Mouse (Mus musculus): ENCODE data around the gene Anapc15-ps. TPM values are rescaled to one million over a fixed set of nuclear protein-coding genes. Genes with fewer than 3 reads are reported as not detected.

Gene Anapc15-ps
- 1 to 10 TPM in 8 of 26 experiments, not detected in 18; 3.1 to 7.0 (median 5.2) TPM for total RNA-seq (2018; cell fraction: chromatin; rRNA removed)
- under 1 TPM in 1 of 26 experiments, not detected in 25; 0.53 TPM for total RNA-seq (2018; cell fraction: cytosol; rRNA removed)
- 1 to 10 TPM in 3 of 26 experiments, not detected in 23; 2.5 to 3.1 (median 2.9) TPM for total RNA-seq (2018; cell fraction: nucleus; rRNA removed)
- polyA plus RNA-seq (2018) = 0.98 TPM in 1 of 3 replicates, not detected in the others

GRCm38 (mm10) chr10:95673351-95673750, at the start of gene Anapc15-ps:
TSS of gene Anapc15-ps (minus strand) at chr10:95673451.
- WGBS (ENCODE audit: missing documents) = 94% methylated on average over 3 of the region's 3 CpGs
- H3K36me3 ChIP-seq (ENCODE audit: inconsistent target) = no peaks in the 10 kb centered on the region
- H3K4me3 ChIP-seq (ENCODE audit: inconsistent target) = no peak within 1 kb of the TSS
- H3K27ac ChIP-seq = no peak within 1 kb of the TSS
- no peaks in the 10 kb centered on the region for H3K79me2 ChIP-seq (ENCODE audit: inconsistent target)

GRCm38 (mm10) chr10:95722203-95722611, 49.0 kb upstream of the Anapc15-ps start:
- Histone ChIP-seq H3K4me3 (ENCODE audit: inconsistent target) (no peak overlapping the region), H3K79me2 (ENCODE audit: inconsistent target) (no peaks in the 10 kb centered on the region), H3K27ac (no peak overlapping the region), H3K36me3 (ENCODE audit: inconsistent target) (no peaks in the 10 kb centered on the region)
- 40% methylated on average over 10 of the region's 10 CpGs for WGBS (ENCODE audit: missing documents)

- Histone ChIP-seq H3K27ac (no peak overlapping the region), H3K36me3 (ENCODE audit: inconsistent target) (no peaks in the 10 kb centered on the region), H3K79me2 (ENCODE audit: inconsistent target) (no peaks in the 10 kb centered on the region), H3K4me3 (ENCODE audit: inconsistent target) (no peak overlapping the region)
- 94% methylated on average over 12 of the region's 12 CpGs for WGBS (ENCODE audit: missing documents)
Observed at GRCm38 (mm10) chr10:95720181-95720798, 47.0 kb upstream of the Anapc15-ps start.

- 95% methylated on average over 6 of the region's 6 CpGs for WGBS (ENCODE audit: missing documents)
- Histone ChIP-seq H3K27ac (no peak overlapping the region), H3K4me3 (ENCODE audit: inconsistent target) (no peak overlapping the region), H3K79me2 (ENCODE audit: inconsistent target) (no peaks in the 10 kb centered on the region), H3K36me3 (ENCODE audit: inconsistent target) (no peaks in the 10 kb centered on the region)
Observed at GRCm38 (mm10) chr10:95719472-95719871, 46.2 kb upstream of the Anapc15-ps start.

GRCm38 (mm10) chr10:95718760-95719159, 45.5 kb upstream of the Anapc15-ps start:
- Histone ChIP-seq H3K79me2 (ENCODE audit: inconsistent target) (no peaks in the 10 kb centered on the region), H3K4me3 (ENCODE audit: inconsistent target) (no peak overlapping the region), H3K27ac (no peak overlapping the region), H3K36me3 (ENCODE audit: inconsistent target) (no peaks in the 10 kb centered on the region)
- 36% methylated on average over 1 of the region's 1 CpGs for WGBS (ENCODE audit: missing documents)

- Histone ChIP-seq H3K27ac (no peak overlapping the region), H3K79me2 (ENCODE audit: inconsistent target) (no peaks in the 10 kb centered on the region), H3K4me3 (ENCODE audit: inconsistent target) (no peak overlapping the region), H3K36me3 (ENCODE audit: inconsistent target) (no peaks in the 10 kb centered on the region)
- WGBS (ENCODE audit: missing documents) = 95% methylated on average over 16 of the region's 16 CpGs
Observed at GRCm38 (mm10) chr10:95717106-95717680, 43.9 kb upstream of the Anapc15-ps start.

- no peaks in the 10 kb centered on the region for H3K79me2 ChIP-seq (ENCODE audit: inconsistent target)
- H3K4me3 ChIP-seq (ENCODE audit: inconsistent target) = no peak overlapping the region
- H3K27ac ChIP-seq = no peak overlapping the region
- WGBS (ENCODE audit: missing documents) = 83% methylated on average over 6 of the region's 6 CpGs
- H3K36me3 ChIP-seq (ENCODE audit: inconsistent target) = no peaks in the 10 kb centered on the region
Observed at GRCm38 (mm10) chr10:95715687-95716086, 42.4 kb upstream of the Anapc15-ps start.

GRCm38 (mm10) chr10:95712221-95712620, 39.0 kb upstream of the Anapc15-ps start:
- 68% methylated on average over 6 of the region's 6 CpGs for WGBS (ENCODE audit: missing documents)
- H3K36me3 ChIP-seq (ENCODE audit: inconsistent target) = no peaks in the 10 kb centered on the region
- no peak overlapping the region for H3K27ac ChIP-seq
- H3K4me3 ChIP-seq (ENCODE audit: inconsistent target) = no peak overlapping the region
- H3K79me2 ChIP-seq (ENCODE audit: inconsistent target) = no peaks in the 10 kb centered on the region

GRCm38 (mm10) chr10:95709903-95710660, 36.8 kb upstream of the Anapc15-ps start:
- H3K79me2 ChIP-seq (ENCODE audit: inconsistent target) = no peaks in the 10 kb centered on the region
- H3K4me3 ChIP-seq (ENCODE audit: inconsistent target) = no peak overlapping the region
- no peaks in the 10 kb centered on the region for H3K36me3 ChIP-seq (ENCODE audit: inconsistent target)
- H3K27ac ChIP-seq = no peak overlapping the region
- WGBS (ENCODE audit: missing documents) = 84% methylated on average over 7 of the region's 8 CpGs

- Histone ChIP-seq H3K4me3 (ENCODE audit: inconsistent target) (no peak overlapping the region), H3K79me2 (ENCODE audit: inconsistent target) (no peaks in the 10 kb centered on the region), H3K36me3 (ENCODE audit: inconsistent target) (no peaks in the 10 kb centered on the region), H3K27ac (no peak overlapping the region)
- 91% methylated on average over 10 of the region's 10 CpGs for WGBS (ENCODE audit: missing documents)
Observed at GRCm38 (mm10) chr10:95709143-95709880, 36.1 kb upstream of the Anapc15-ps start.

- no peak overlapping the region for H3K27ac ChIP-seq
- H3K4me3 ChIP-seq (ENCODE audit: inconsistent target) = no peak overlapping the region
- H3K36me3 ChIP-seq (ENCODE audit: inconsistent target) = no peaks in the 10 kb centered on the region
- WGBS (ENCODE audit: missing documents) = 48% methylated on average over 5 of the region's 5 CpGs
- no peaks in the 10 kb centered on the region for H3K79me2 ChIP-seq (ENCODE audit: inconsistent target)
Observed at GRCm38 (mm10) chr10:95708001-95708400, 34.8 kb upstream of the Anapc15-ps start.

- 84% methylated on average over 9 of the region's 9 CpGs for WGBS (ENCODE audit: missing documents)
- Histone ChIP-seq H3K36me3 (ENCODE audit: inconsistent target) (no peaks in the 10 kb centered on the region), H3K27ac (no peak overlapping the region), H3K79me2 (ENCODE audit: inconsistent target) (no peaks in the 10 kb centered on the region), H3K4me3 (ENCODE audit: inconsistent target) (no peak overlapping the region)
Observed at GRCm38 (mm10) chr10:95706867-95707266, 33.6 kb upstream of the Anapc15-ps start.

GRCm38 (mm10) chr10:95705747-95706146, 32.5 kb upstream of the Anapc15-ps start:
- H3K36me3 ChIP-seq (ENCODE audit: inconsistent target) = no peaks in the 10 kb centered on the region
- H3K4me3 ChIP-seq (ENCODE audit: inconsistent target) = no peak overlapping the region
- 91% methylated on average over 3 of the region's 3 CpGs for WGBS (ENCODE audit: missing documents)
- no peaks in the 10 kb centered on the region for H3K79me2 ChIP-seq (ENCODE audit: inconsistent target)
- no peak overlapping the region for H3K27ac ChIP-seq

GRCm38 (mm10) chr10:95704847-95705246, 31.6 kb upstream of the Anapc15-ps start:
- WGBS (ENCODE audit: missing documents) = 90% methylated on average over 6 of the region's 6 CpGs
- Histone ChIP-seq H3K79me2 (ENCODE audit: inconsistent target) (no peaks in the 10 kb centered on the region), H3K36me3 (ENCODE audit: inconsistent target) (no peaks in the 10 kb centered on the region), H3K4me3 (ENCODE audit: inconsistent target) (no peak overlapping the region), H3K27ac (no peak overlapping the region)

Measured in macrophage (primary cell).